Mouse (Mus musculus) liver, adult 2 months (tissue): ENCODE measurements around the gene Olfr1371.

Experiments
- CTCF ChIP-seq: fragments of 200-500 bp; IDR thresholded peaks from 2 replicates; pipeline ENCODE4 v1.5.1; 2011; ENCODE audit warnings: low read depth, low read length, control low read depth
- POLR2A ChIP-seq: fragments of 200-500 bp; IDR thresholded peaks from 2 replicates; pipeline ENCODE4 v1.6.1; 2011; ENCODE audit warnings: low read length, control low read depth; ENCODE audit not compliant: insufficient read depth; ENCODE audit errors: extremely low read depth

DNA sequence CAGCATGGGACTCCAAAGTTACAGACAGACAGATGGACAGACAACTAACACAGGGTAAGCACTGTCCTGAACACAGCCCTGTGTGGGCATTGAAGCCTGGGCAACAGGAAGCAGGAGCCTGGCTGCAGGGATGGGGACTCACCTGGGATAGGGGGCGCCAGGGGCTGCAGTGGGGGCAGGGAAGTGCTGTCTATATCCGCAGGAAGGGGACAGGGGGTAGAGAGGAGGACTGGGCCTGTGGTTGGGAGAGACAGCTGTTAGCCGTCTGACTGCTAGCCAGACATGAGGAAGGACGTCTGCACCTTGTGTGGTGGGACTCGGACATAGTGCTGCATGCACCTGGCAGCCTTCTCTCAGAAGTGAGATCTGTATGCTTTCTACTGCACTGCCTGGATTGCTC, 44.9 kb upstream of the Olfr1371 start:
- TF ChIP-seq CTCF = no peak
- no peak for TF ChIP-seq POLR2A
